Mouse (Mus musculus) urinary bladder, adult 18-20 months (tissue): ENCODE data around the gene Exosc7.
A peak's percentile ranks its signal among the peaks of the same experiment; 100 is the strongest.

Experiments
- DNase-seq, 2 experiments: peaks; one replicate each; pipeline ENCODE4 v3.0.0; 2022; ENCODE audit warnings: low spot score in 2 of 2, mixed read lengths in 2 of 2

Gene Exosc7

GRCm38 (mm10) chr9:123112805-123113521 is at the start of gene Exosc7, which contains the start of gene Zdhhc3:
TSS of gene Exosc7 (plus strand) at chr9:123113215.
TSS of gene Zdhhc3 (minus strand) at chr9:123113205.
- peak; percentile 72 to 87 for DNase-seq

GRCm38 (mm10) chr9:123079149-123079548 is 33.9 kb upstream of the Exosc7 start:
- no peak for DNase-seq

GRCm38 (mm10) chr9:123080355-123080754 is 32.7 kb upstream of the Exosc7 start:
- DNase-seq: no peak

DNA sequence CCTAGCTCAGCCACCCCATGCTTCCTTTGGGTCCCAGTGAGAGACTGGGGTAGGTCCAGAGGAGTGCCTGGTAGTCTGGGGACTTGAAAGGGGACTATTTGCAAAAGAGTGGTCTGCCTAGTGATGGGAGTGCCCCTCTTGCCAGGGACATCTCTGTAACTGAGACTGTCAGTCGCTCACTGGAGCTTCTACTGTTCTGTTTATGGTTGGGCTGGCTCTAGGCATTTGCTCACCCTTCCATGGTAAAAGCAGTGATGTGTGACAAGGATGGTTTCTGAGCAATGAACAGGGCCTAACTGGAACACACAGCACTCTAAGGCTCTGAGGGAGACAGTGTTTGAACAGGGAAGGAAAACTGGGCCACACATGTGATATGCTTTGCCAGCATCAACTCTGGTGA is 32.2 kb upstream of the Exosc7 start:
- no peak for DNase-seq

GRCm38 (mm10) chr9:123085373-123085772 is 27.6 kb upstream of the Exosc7 start:
- DNase-seq: no peak

DNA sequence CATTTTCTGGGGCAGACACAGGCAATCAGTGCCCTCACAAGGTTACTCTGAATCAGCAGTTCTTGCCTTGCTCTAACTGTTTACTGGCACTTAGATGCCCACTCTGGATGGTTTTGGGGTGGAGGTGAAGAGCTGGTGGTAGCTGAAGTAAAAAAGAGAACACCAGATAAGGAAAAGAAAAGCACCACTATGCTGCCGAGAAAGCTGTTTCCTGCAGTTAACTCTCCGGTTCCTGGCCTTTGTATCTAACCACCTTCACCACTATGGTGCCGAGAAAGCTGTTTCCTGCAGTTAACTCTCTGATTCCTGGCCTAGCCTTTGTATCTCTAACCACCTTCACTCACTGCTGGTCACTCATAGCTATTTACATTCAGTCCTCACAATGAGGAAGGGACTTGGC is 25.5 kb upstream of the Exosc7 start:
- no peak for DNase-seq

GRCm38 (mm10) chr9:123090844-123091243 is 22.2 kb upstream of the Exosc7 start:
- no peak for DNase-seq

DNA sequence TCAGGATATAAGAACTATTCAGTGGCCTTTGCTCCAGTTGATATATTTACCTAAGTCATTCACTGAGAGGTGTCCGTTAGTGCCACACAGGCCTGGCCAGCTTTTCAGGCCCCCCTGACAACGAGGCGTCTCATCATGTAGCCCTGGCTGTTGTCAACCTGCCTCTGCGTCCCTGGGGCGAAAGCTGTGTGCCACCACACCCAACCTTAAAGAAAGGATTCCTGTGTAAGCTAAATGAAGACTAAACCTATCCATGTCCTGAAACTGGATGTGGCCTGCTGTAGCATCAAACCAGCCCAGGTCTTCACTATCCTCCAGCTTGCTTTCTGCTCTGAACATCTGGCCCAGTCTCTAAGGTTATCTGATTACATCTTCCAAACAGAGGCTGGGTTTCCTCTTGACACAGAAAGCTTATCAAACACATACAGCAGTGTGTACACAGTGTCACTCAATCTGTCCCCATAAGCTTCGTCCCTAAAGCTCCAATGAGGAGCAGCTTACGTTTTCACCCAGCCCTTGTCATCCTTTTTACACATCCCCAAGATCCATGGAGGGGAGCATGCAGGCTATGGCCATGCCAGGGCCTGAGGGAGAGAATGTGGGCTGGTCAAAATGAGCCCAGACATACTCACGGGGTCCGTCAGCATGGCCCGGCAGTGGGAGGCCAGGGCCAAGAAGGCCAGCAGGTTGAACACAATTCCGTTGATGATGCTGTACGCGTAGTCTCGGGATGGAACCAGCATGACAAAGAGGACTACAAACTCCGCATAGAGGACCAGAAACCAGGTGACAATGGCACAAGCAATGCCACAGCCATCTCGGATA is 13.2 kb upstream of the Exosc7 start:
- no peak for DNase-seq

GRCm38 (mm10) chr9:123103425-123103824 is 9.6 kb upstream of the Exosc7 start:
- no peak for DNase-seq

- DNase-seq: no peak
Observed at GRCm38 (mm10) chr9:123104362-123104761, 8.7 kb upstream of the Exosc7 start.

GRCm38 (mm10) chr9:123107186-123107585 is 5.8 kb upstream of the Exosc7 start:
- no peak for DNase-seq

DNA sequence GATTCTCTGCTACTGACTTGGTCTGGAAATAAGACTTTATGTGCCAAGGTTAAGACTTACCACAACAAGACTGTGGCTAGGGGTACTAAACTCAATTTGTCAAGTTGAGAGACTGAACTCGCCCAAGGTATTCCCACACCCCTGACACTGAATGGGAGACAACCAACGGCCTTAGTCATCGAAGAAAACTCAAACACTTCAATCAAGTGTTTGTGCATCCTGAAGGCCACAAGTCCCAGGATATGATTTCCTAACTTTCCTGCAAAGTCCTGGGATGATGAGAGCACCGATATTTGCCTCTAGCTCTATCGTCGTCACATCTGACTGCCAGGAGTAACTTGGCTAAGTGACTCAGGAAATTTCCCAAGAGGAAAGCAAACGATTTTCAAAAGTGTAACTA is 3.8 kb upstream of the Exosc7 start:
- DNase-seq: no peak

DNA sequence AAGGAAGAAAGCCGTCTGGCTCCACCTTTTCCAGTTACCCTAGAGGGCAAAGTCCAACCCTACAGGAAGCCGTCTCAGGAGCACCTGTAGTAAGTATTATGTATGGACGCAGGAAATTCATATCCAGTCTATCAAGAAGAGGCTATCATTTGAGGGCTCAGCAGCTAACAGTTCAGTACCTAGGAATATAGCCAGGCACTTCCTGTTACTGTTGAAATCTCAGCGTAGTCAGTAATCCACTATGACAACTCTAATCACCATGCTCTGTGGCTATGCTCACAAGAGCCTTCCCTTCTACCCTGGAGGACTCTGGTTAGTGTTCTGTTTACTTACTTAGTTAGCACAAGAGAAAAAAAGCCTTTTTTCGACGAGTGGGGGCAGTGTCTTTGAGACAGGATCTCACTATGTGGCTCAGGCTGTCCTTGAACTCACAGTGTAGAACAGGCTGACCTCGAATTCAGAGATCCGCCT is 1.2 kb upstream of the Exosc7 start:
- DNase-seq: no peak

DNA sequence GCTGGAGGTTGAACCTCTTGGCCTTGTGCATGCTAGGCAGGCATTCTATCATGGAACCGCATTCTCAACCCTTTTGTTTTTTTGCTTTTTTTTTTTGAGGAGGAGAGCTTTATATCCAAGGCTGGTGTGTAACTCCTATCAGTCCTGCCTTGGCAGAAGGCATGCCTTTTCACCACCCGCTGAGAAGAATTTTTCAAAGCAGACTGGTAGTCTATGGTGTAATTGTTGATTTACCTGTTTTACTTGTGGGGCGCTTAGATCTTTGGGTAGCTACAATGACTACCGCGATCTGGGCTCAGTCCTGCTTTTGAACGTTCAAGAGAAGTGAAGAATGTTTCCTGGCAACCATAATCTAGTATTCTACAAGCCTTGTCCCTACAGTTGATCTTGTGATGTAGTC is 916 bp downstream of the Exosc7 start:
- DNase-seq: no peak

GRCm38 (mm10) chr9:123115566-123115965 is 2.6 kb downstream of the Exosc7 start:
- DNase-seq: no peak

- no peak for DNase-seq
Observed at GRCm38 (mm10) chr9:123123017-123123416, 10.0 kb downstream of the Exosc7 start.

GRCm38 (mm10) chr9:123123571-123124412 is 10.8 kb downstream of the Exosc7 start:
- DNase-seq: peak in 1 of 2 experiments; percentile 35

GRCm38 (mm10) chr9:123124413-123124981 is 11.5 kb downstream of the Exosc7 start:
- no peak for DNase-seq

GRCm38 (mm10) chr9:123127663-123128062 is 14.6 kb downstream of the Exosc7 start:
- DNase-seq: no peak

GRCm38 (mm10) chr9:123132994-123133393 is 20.0 kb downstream of the Exosc7 start:
- DNase-seq: no peak

DNA sequence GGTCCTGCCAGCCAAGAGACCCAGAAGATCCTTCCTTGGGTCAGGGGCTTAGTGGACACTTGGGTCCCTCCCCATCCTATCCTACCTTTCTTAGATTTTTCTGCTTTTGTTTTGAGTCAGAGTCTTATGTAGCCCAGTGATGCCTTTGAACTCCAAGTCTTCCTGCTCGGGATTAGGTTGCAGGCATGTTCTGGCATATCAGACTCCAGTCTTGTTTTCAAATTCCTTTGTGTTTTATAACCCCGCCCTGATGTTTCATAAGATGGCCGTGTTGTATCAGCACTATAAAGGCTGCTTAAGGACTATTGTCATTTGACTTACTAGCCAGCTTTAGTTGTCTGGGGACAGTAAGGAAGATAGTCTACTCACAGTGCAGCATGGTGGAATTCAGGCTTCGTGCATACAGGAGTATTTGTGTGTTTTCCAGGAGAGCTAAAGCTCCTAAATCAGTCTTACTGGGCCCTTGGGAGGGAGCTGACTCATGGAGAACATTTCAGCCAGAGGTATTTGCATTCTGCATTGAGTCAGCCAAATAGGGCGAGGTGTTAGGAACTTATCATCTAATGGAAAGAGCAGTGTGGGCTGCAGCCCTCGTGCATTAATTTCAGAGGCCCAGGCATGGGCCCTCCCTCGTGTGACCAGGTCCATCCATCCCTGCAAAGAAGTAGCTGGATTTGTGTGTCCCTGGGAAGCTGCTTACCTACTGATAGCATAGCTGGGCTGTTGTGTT is 24.1 kb downstream of the Exosc7 start:
- DNase-seq: peak in 1 of 2 experiments; percentile 68
